Mouse (Mus musculus): ENCODE results near the gene 2700081O15Rik. TPM values are rescaled to one million over a fixed set of nuclear protein-coding genes. Genes with fewer than 3 reads are reported as not detected.

2700081O15Rik gene
- 19.0 TPM for polyA plus RNA-seq (2014; fragmentation: Illumina TruSeq; extraction: RNeasy Lipid Tissue Mini Kit (QIAGEN cat#74804); ENCODE audit: low read depth, low replicate concordance)

GRCm38 (mm10) chr19:7416834-7417735 lies at the start of gene 2700081O15Rik:
Gene 2700081O15Rik, plus strand, starts transcription at chr19:7417625.

GRCm38 (mm10) chr19:7382903-7383865 lies 34.2 kb upstream of the 2700081O15Rik start, which contains the start of gene Spindoc:
Gene Spindoc, minus strand, starts transcription at chr19:7382994.

Other genes starting within 250 kb of the 2700081O15Rik start
- gene Otub1, start 211.3 kb upstream of the 2700081O15Rik start, polyA plus RNA-seq (2014; fragmentation: Illumina TruSeq; extraction: RNeasy Lipid Tissue Mini Kit (QIAGEN cat#74804); ENCODE audit: low read depth, low replicate concordance), result 73.7 TPM
- 781 TPM for gene Cox8a, start 200.0 kb upstream of the 2700081O15Rik start, polyA plus RNA-seq (2014; fragmentation: Illumina TruSeq; extraction: RNeasy Lipid Tissue Mini Kit (QIAGEN cat#74804); ENCODE audit: low read depth, low replicate concordance)
- 31.2 TPM for gene Naa40, start 176.4 kb upstream of the 2700081O15Rik start, polyA plus RNA-seq (2014; fragmentation: Illumina TruSeq; extraction: RNeasy Lipid Tissue Mini Kit (QIAGEN cat#74804); ENCODE audit: low read depth, low replicate concordance)
- 8.1 TPM for gene Rcor2, start 150.3 kb upstream of the 2700081O15Rik start, polyA plus RNA-seq (2014; fragmentation: Illumina TruSeq; extraction: RNeasy Lipid Tissue Mini Kit (QIAGEN cat#74804); ENCODE audit: low read depth, low replicate concordance)
- 49.5 TPM for gene Mark2, start 75.8 kb upstream of the 2700081O15Rik start, polyA plus RNA-seq (2014; fragmentation: Illumina TruSeq; extraction: RNeasy Lipid Tissue Mini Kit (QIAGEN cat#74804); ENCODE audit: low read depth, low replicate concordance)
- 10.6 TPM for gene Spindoc, start 34.6 kb upstream of the 2700081O15Rik start, polyA plus RNA-seq (2014; fragmentation: Illumina TruSeq; extraction: RNeasy Lipid Tissue Mini Kit (QIAGEN cat#74804); ENCODE audit: low read depth, low replicate concordance)
- gene Rtn3, start 65.7 kb downstream of the 2700081O15Rik start, polyA plus RNA-seq (2014; fragmentation: Illumina TruSeq; extraction: RNeasy Lipid Tissue Mini Kit (QIAGEN cat#74804); ENCODE audit: low read depth, low replicate concordance), result 222 TPM
- gene Atl3, start 76.4 kb downstream of the 2700081O15Rik start, polyA plus RNA-seq (2014; fragmentation: Illumina TruSeq; extraction: RNeasy Lipid Tissue Mini Kit (QIAGEN cat#74804); ENCODE audit: low read depth, low replicate concordance), result 61.4 TPM
- 187 TPM for gene Pla2g16, start 139.8 kb downstream of the 2700081O15Rik start, polyA plus RNA-seq (2014; fragmentation: Illumina TruSeq; extraction: RNeasy Lipid Tissue Mini Kit (QIAGEN cat#74804); ENCODE audit: low read depth, low replicate concordance)
- 105 TPM for gene Lgals12, start 189.6 kb downstream of the 2700081O15Rik start, polyA plus RNA-seq (2014; fragmentation: Illumina TruSeq; extraction: RNeasy Lipid Tissue Mini Kit (QIAGEN cat#74804); ENCODE audit: low read depth, low replicate concordance)
- 28.9 TPM for gene Hrasls5, start 194.9 kb downstream of the 2700081O15Rik start, polyA plus RNA-seq (2014; fragmentation: Illumina TruSeq; extraction: RNeasy Lipid Tissue Mini Kit (QIAGEN cat#74804); ENCODE audit: low read depth, low replicate concordance)

All from adipose tissue, adult 10 weeks (tissue).